Mouse (Mus musculus): ENCODE results near the gene Rps15a.

The Rps15a gene

GRCm38 (mm10) chr7:118115877-118116568 is at the start of gene Rps15a:
Rps15a (minus strand) TSS chr7:118116188.
- no peak for TF ChIP-seq GATA4 (IDR thresholded peaks at IDR 0.05; ENCODE audit: insufficient replicate concordance, low read length)

DNA sequence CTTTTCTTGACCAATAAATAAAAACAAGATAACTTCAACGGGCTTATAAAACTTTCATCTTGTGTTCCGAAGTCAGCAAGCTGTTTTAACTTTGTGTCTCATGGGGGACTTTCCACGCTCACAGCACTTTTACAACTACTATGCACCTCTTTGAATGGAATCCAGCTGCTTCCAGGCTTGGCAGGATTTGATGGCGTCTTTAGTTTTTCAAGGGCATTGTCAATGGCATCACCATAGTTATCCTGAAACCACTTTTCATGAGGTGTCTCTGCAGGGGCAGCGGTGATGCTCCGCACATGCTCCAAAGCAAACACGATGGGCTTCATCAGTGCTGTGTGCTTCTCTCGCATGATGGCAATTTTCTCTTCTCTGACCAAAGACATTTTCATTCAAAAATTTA is 47.0 kb upstream of the Rps15a start:
- TF ChIP-seq GATA4 (IDR thresholded peaks at IDR 0.05; ENCODE audit: insufficient replicate concordance, low read length), result no peak

- TF ChIP-seq GATA4 (IDR thresholded peaks at IDR 0.05; ENCODE audit: insufficient replicate concordance, low read length), result no peak
These were observed 44.1 kb upstream of the Rps15a start for GRCm38 (mm10) chr7:118160121-118160520.

DNA sequence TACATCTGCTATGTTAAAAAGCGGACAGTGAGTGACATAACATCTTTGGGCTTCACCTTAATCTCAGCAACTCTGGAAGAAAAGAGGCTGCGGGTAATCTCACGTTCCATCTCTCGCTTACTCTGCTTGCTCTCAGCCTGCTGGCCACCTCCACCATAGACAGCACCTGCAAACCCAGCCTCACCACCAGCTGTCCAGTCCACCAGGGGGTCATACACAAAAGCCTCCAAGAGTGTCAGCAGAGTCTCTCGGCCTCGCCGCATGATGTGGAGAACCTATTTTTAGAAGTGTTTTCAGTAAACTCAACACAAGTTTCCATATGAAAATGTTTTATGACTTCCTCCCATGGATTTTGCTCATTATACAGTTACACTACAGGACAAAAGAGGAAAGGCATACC is 40.5 kb upstream of the Rps15a start:
- no peak for TF ChIP-seq GATA4 (IDR thresholded peaks at IDR 0.05; ENCODE audit: insufficient replicate concordance, low read length)

GRCm38 (mm10) chr7:118154150-118154549 is 38.2 kb upstream of the Rps15a start:
- TF ChIP-seq GATA4 (IDR thresholded peaks at IDR 0.05; ENCODE audit: insufficient replicate concordance, low read length), result no peak

DNA sequence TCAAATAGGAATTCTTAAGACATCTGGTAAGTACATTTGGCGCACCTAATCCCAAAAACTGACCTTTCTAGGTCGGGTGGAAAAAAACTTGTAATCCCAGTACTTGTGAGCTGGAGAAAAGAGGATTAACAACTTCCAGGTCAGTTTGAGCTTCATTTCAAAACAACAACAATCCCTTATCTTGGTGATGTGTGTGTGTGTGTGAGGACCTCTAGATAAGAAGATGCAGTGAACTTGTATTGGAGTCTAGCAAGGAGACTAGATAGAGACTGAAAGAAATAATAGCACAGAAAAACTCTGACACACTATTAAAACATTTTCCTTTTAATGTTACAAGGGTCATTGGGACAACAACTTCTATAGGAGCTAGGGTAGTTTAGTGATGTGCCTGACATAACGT is 27.6 kb upstream of the Rps15a start:
- TF ChIP-seq GATA4 (IDR thresholded peaks at IDR 0.05; ENCODE audit: insufficient replicate concordance, low read length), result no peak

- no peak for TF ChIP-seq GATA4 (IDR thresholded peaks at IDR 0.05; ENCODE audit: insufficient replicate concordance, low read length)
These were observed 27.1 kb upstream of the Rps15a start for GRCm38 (mm10) chr7:118143123-118143522.

DNA sequence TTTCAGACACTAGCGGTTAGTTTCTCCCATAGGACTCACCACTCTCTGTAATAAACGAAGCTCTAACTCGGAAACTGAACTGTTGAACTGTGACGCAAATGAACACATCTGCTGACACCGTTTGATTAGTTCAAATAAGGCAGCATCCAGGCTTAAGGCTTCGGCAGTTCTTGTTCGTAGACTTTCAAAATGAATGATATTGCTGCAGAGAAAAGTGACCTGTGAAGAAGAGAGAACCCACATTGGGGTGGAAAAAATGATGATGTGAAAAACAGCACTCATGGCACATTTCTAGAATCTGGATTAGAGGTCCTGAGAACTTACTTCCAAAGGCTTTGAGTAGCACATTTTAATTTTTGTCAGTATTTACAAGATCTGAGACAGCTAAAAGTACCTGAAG is 25.3 kb upstream of the Rps15a start:
- no peak for TF ChIP-seq GATA4 (IDR thresholded peaks at IDR 0.05; ENCODE audit: insufficient replicate concordance, low read length)

DNA sequence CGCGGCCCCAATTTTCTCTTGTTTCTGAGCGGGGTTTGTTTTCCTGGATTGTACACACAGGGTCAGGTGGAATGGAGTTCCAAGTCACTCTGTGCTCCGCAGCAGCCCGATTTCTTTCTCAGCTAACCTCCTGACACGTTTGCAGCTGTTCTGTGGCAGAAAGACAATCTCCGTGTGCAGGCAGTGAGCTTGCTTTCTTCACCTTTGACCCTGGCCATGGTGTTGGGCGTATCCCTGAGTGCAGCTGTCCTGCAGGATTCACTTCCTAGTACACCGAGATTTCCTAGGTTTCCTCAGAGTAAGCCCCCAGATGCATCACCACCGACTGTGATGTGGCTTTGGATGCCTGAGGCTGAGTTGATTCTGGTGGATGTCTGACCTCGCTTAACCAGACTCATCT is 19.1 kb upstream of the Rps15a start:
- TF ChIP-seq GATA4 (IDR thresholded peaks at IDR 0.05; ENCODE audit: insufficient replicate concordance, low read length), result no peak

GRCm38 (mm10) chr7:118129430-118130041 is 13.5 kb upstream of the Rps15a start, which contains the start of gene Arl6ip1:
Arl6ip1 (minus strand) TSS chr7:118129662.
- no peak for TF ChIP-seq GATA4 (IDR thresholded peaks at IDR 0.05; ENCODE audit: insufficient replicate concordance, low read length)

GRCm38 (mm10) chr7:118128925-118129429 is 13.0 kb upstream of the Rps15a start:
- TF ChIP-seq GATA4 (IDR thresholded peaks at IDR 0.05; ENCODE audit: insufficient replicate concordance, low read length), result peak; percentile 78; the same call in 1 of the 2 replicates

DNA sequence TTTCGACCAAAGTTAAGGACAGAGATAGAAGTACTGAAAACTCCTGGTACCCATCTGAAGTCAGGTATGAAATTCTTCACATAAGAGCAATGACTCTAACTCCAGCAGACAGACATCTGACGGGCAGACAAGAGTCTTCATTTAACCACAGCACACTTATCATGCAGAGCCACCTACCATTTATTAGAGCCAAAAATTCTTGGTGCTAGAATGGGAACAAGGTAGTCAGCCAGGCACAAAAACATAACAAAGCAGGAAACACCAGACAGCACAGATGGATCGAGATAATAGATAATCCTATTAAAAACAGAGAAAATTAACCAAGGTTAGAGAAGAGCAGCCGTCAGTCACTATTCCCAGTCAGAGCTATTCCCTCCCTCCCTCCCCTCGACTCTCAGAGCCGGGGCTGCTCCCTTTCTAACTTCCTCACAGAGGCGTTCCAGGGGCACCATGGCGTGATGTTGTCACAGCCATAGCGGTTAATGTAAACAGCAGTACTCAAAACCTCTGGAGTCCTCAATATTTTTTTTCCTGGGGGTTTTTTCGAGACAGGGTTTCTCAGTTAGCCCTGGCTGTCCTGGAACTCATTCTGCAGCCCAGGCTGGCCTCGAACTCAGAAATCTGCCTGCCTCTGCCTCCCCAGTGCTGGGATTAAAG is 10.4 kb upstream of the Rps15a start:
- no peak for TF ChIP-seq GATA4 (IDR thresholded peaks at IDR 0.05; ENCODE audit: insufficient replicate concordance, low read length)

DNA sequence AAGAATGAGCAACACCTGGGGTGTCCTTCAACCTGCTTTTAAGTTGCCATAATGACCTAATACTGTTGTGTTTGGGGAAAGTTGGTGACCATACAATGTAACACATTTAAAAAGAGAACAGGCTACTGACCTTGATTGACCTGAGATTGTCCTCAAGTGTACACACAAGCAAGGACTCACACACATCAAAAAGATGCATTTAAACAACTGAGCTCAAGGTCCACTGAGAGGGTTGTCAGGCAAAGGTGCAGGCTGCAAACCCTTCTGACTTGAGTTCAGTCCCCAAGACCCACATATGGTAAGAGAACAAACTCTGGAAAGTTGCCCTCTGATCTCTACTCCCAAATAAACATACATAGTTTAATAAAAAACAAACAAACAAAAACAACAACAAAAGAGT is 9.7 kb upstream of the Rps15a start:
- no peak for TF ChIP-seq GATA4 (IDR thresholded peaks at IDR 0.05; ENCODE audit: insufficient replicate concordance, low read length)

GRCm38 (mm10) chr7:118123512-118124411 is 7.8 kb upstream of the Rps15a start:
- no peak for TF ChIP-seq GATA4 (IDR thresholded peaks at IDR 0.05; ENCODE audit: insufficient replicate concordance, low read length)

DNA sequence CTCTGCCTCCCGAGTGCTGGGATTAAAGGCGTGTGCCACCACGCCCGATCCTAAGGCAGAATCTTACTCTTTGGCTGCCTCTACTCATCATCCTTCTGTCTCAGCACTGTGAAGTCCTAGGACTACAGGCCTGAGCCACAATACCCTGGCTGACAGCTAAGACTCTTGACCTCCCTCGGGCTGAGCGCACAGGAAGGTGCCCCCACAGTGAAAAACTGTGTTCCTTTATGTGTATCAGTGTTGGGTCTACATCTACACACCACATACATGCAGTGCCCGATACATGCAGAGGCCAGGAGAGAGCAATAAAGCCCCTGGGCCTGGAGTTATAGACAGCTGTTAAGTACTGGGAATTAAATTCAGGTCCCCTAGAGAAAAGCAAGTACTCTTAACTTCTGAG is 6.2 kb upstream of the Rps15a start:
- no peak for TF ChIP-seq GATA4 (IDR thresholded peaks at IDR 0.05; ENCODE audit: insufficient replicate concordance, low read length)

All from liver, adult (tissue).